Mouse (Mus musculus): ENCODE measurements around the gene Atp6v0b. TPM values are rescaled to one million over a fixed set of nuclear protein-coding genes. Genes with fewer than 3 reads are reported as not detected.

Atp6v0b gene
- total and polyA plus RNA-seq, 2 experiments from 2014 or later = 216 to 356 TPM

DNA sequence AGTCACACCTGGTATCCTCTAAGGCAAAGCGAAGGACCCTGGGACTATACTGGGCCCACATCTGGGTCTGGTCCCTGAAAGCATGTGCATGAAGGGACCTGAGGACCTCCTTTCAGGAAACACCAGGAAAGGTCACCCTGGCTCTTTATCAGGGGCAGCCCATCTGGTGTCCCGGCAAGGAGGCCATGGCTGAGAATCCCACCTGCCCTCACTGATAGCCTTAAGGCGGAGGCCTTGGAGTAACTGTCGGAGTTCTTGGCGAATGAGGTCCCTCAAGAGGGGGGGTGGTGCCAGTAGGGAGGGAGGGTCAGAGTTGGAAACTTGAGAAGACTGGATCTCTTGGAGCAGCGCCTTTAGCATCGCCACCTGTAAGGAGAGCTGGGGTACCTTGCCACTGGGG is 15.3 kb downstream of the Atp6v0b start:
- H3K27ac ChIP-seq (ENCODE audit: low read depth) = no peak overlapping the region
- no peaks in the 10 kb centered on the region for H3K9me3 ChIP-seq (replicated peaks; ENCODE audit: control insufficient read depth, low read length)
- no peak for ATAC-seq (ENCODE audit: insufficient read depth, low read depth)
- no peak overlapping the region for H3K4me3 ChIP-seq (ENCODE audit: low read depth, low read length)
- TF ChIP-seq CTCF (IDR thresholded peaks at IDR 0.05; ENCODE audit: low read depth) (no peak), EP300 (IDR thresholded peaks at IDR 0.05; ENCODE audit: low read depth) (no peak)
- H3K27me3 ChIP-seq (ENCODE audit: control insufficient read depth, insufficient read depth, low read length) = peaks cover 8% of the 10 kb centered on the region; the same call in 1 of the 2 replicates
- DNase-seq (ENCODE audit: low spot score) = no peak
- H3K4me2 ChIP-seq (ENCODE audit: low read depth, low read length) = no peak overlapping the region
- peaks cover 4% of the 10 kb centered on the region for H3K36me3 ChIP-seq (replicated peaks; ENCODE audit: control insufficient read depth, insufficient read depth, low read length)
- H3K4me1 ChIP-seq (ENCODE audit: control insufficient read depth, insufficient read depth) = peaks cover 4% of the 10 kb centered on the region; the same call in 1 of the 2 replicates
- H3K9ac ChIP-seq (replicated peaks; ENCODE audit: low read depth, low read length) = no peak overlapping the region
- WGBS = 50% methylated on average over 7 of the region's 7 CpGs

DNA sequence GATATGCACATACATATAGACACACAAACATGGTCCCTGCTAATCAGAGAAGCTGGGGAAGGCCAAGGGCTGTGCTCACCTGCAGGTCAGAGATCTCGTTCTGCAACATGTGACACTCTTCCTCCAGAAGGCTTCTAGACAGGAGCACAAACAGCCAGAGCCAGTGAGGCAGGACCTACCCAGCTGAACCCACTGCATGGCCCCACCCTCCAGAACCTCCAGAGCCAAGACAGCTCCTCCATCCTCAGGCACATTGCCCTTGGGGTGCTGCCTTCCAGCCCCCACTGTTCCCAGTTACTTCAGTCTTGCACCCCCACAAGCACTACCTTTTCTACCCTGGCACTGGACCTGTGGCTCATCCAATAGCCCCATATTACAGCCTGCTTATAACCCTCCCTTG is 16.7 kb downstream of the Atp6v0b start:
- TF ChIP-seq EP300 (IDR thresholded peaks at IDR 0.05; ENCODE audit: low read depth) (no peak), CTCF (IDR thresholded peaks at IDR 0.05; ENCODE audit: low read depth) (no peak)
- ATAC-seq (ENCODE audit: insufficient read depth, low read depth) (no peak), DNase-seq (ENCODE audit: low spot score) (no peak)
- 48% methylated on average over 1 of the region's 1 CpGs for WGBS
- H3K4me1 ChIP-seq (ENCODE audit: control insufficient read depth, insufficient read depth) = peaks cover 4% of the 10 kb centered on the region; the same call in 1 of the 2 replicates
- H3K4me2 ChIP-seq (ENCODE audit: low read depth, low read length) = no peak overlapping the region
- H3K36me3 ChIP-seq (replicated peaks; ENCODE audit: control insufficient read depth, insufficient read depth, low read length) = no peaks in the 10 kb centered on the region
- H3K27ac ChIP-seq (ENCODE audit: low read depth) = no peak overlapping the region
- no peaks in the 10 kb centered on the region for H3K9me3 ChIP-seq (replicated peaks; ENCODE audit: control insufficient read depth, low read length)
- no peak overlapping the region for H3K4me3 ChIP-seq (ENCODE audit: low read depth, low read length)
- H3K9ac ChIP-seq (replicated peaks; ENCODE audit: low read depth, low read length) = no peak overlapping the region
- peaks cover 8% of the 10 kb centered on the region; the same call in 1 of the 2 replicates for H3K27me3 ChIP-seq (ENCODE audit: control insufficient read depth, insufficient read depth, low read length)

DNA sequence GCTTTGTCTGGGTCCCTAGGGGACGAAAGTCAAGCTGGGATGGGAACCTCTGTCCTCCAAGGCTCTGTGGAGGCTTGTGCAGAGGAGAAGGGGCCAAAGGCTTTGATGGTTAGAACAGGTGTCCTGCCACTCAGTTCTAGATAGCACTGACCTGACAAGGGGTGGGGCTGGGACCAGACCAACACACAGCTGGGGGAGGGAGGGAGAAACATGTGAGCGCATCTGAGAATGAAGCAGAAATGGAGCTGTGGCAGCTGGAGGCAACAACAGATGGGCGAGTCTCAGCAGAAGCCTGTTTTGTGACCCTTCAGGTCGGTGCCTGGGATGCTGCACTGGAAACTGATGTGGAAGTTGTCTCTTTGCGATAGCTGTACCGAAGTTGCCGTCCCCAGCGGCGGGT is 17.8 kb downstream of the Atp6v0b start:
- Histone ChIP-seq H3K4me1 (ENCODE audit: control insufficient read depth, insufficient read depth) (peaks cover 4% of the 10 kb centered on the region; the same call in 1 of the 2 replicates), H3K27me3 (ENCODE audit: control insufficient read depth, insufficient read depth, low read length) (peaks cover 8% of the 10 kb centered on the region; the same call in 1 of the 2 replicates), H3K4me3 (ENCODE audit: low read depth, low read length) (no peak overlapping the region), H3K4me2 (ENCODE audit: low read depth, low read length) (no peak overlapping the region), H3K9me3 (replicated peaks; ENCODE audit: control insufficient read depth, low read length) (no peaks in the 10 kb centered on the region), H3K36me3 (replicated peaks; ENCODE audit: control insufficient read depth, insufficient read depth, low read length) (no peaks in the 10 kb centered on the region), H3K9ac (replicated peaks; ENCODE audit: low read depth, low read length) (no peak overlapping the region), H3K27ac (ENCODE audit: low read depth) (no peak overlapping the region)
- 66% methylated on average over 9 of the region's 9 CpGs for WGBS
- no peak for ATAC-seq (ENCODE audit: insufficient read depth, low read depth)
- TF ChIP-seq CTCF (IDR thresholded peaks at IDR 0.05; ENCODE audit: low read depth) (no peak), EP300 (IDR thresholded peaks at IDR 0.05; ENCODE audit: low read depth) (no peak)
- no peak for DNase-seq (ENCODE audit: low spot score)

DNA sequence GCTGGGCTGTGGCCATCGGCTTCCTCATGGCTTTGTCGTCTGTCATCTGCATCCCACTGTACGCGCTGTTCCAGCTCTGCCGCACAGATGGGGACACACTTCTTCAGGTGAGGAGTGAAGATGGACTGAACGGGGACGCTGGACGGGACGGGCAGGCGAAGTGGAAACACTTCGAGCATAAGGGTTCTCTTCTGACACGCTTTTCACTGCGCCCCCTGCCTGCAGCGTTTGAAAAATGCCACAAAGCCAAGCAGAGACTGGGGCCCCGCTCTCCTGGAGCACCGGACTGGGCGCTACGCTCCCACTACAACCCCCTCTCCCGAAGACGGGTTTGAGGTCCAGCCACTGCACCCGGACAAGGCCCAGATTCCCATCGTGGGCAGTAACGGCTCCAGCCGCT is 19.3 kb downstream of the Atp6v0b start:
- ATAC-seq (ENCODE audit: insufficient read depth, low read depth) = no peak
- Histone ChIP-seq H3K27ac (ENCODE audit: low read depth) (no peak overlapping the region), H3K4me1 (ENCODE audit: control insufficient read depth, insufficient read depth) (peaks cover 4% of the 10 kb centered on the region; the same call in 1 of the 2 replicates), H3K36me3 (replicated peaks; ENCODE audit: control insufficient read depth, insufficient read depth, low read length) (no peaks in the 10 kb centered on the region), H3K27me3 (ENCODE audit: control insufficient read depth, insufficient read depth, low read length) (peaks cover 8% of the 10 kb centered on the region; the same call in 1 of the 2 replicates), H3K9ac (replicated peaks; ENCODE audit: low read depth, low read length) (no peak overlapping the region), H3K4me3 (ENCODE audit: low read depth, low read length) (no peak overlapping the region), H3K9me3 (replicated peaks; ENCODE audit: control insufficient read depth, low read length) (no peaks in the 10 kb centered on the region), H3K4me2 (ENCODE audit: low read depth, low read length) (no peak overlapping the region)
- DNase-seq (ENCODE audit: low spot score) = peak; percentile 34
- no peak for TF ChIP-seq EP300 (IDR thresholded peaks at IDR 0.05; ENCODE audit: low read depth)
- peak; percentile 77 for TF ChIP-seq CTCF (IDR thresholded peaks at IDR 0.05; ENCODE audit: low read depth)
- 17% methylated on average over 24 of the region's 24 CpGs for WGBS

GRCm38 (mm10) chr4:117867000-117867399 is 20.1 kb downstream of the Atp6v0b start:
- H3K36me3 ChIP-seq (replicated peaks; ENCODE audit: control insufficient read depth, insufficient read depth, low read length) = no peaks in the 10 kb centered on the region
- no peaks in the 10 kb centered on the region for H3K4me1 ChIP-seq (ENCODE audit: control insufficient read depth, insufficient read depth)
- WGBS = 72% methylated on average over 6 of the region's 6 CpGs
- no peak overlapping the region for H3K9ac ChIP-seq (replicated peaks; ENCODE audit: low read depth, low read length)
- no peak overlapping the region for H3K27ac ChIP-seq (ENCODE audit: low read depth)
- no peak overlapping the region for H3K4me3 ChIP-seq (ENCODE audit: low read depth, low read length)
- no peak for DNase-seq (ENCODE audit: low spot score)
- H3K9me3 ChIP-seq (replicated peaks; ENCODE audit: control insufficient read depth, low read length) = no peaks in the 10 kb centered on the region
- no peak for ATAC-seq (ENCODE audit: insufficient read depth, low read depth)
- no peak overlapping the region for H3K4me2 ChIP-seq (ENCODE audit: low read depth, low read length)
- TF ChIP-seq CTCF (IDR thresholded peaks at IDR 0.05; ENCODE audit: low read depth) = no peak
- no peak for TF ChIP-seq EP300 (IDR thresholded peaks at IDR 0.05; ENCODE audit: low read depth)
- H3K27me3 ChIP-seq (ENCODE audit: control insufficient read depth, insufficient read depth, low read length) = peaks cover 8% of the 10 kb centered on the region; the same call in 1 of the 2 replicates

- TF ChIP-seq EP300 (IDR thresholded peaks at IDR 0.05; ENCODE audit: low read depth) (no peak), CTCF (IDR thresholded peaks at IDR 0.05; ENCODE audit: low read depth) (no peak)
- no peaks in the 10 kb centered on the region for H3K9me3 ChIP-seq (replicated peaks; ENCODE audit: control insufficient read depth, low read length)
Observed at GRCm38 (mm10) chr4:117866083-117866482, 21.1 kb downstream of the Atp6v0b start.

More at GRCm38 (mm10) chr4:117866083-117866482, 21.1 kb downstream of the Atp6v0b start:
- Histone ChIP-seq H3K36me3 (replicated peaks; ENCODE audit: control insufficient read depth, insufficient read depth, low read length) (no peaks in the 10 kb centered on the region), H3K4me2 (ENCODE audit: low read depth, low read length) (no peak overlapping the region), H3K4me1 (ENCODE audit: control insufficient read depth, insufficient read depth) (no peaks in the 10 kb centered on the region), H3K27me3 (ENCODE audit: control insufficient read depth, insufficient read depth, low read length) (peaks cover 8% of the 10 kb centered on the region; the same call in 1 of the 2 replicates), H3K27ac (ENCODE audit: low read depth) (no peak overlapping the region), H3K4me3 (ENCODE audit: low read depth, low read length) (no peak overlapping the region), H3K9ac (replicated peaks; ENCODE audit: low read depth, low read length) (no peak overlapping the region)
- ATAC-seq (ENCODE audit: insufficient read depth, low read depth) (peak; percentile 84), DNase-seq (ENCODE audit: low spot score) (peak; percentile 76)
- WGBS = 25% methylated on average over 9 of the region's 9 CpGs

All from heart, postnatal 0 days (tissue).